Mouse (Mus musculus): Measurements from ENCODE around the gene Anks1b.

The Anks1b gene

GRCm38 (mm10) chr10:90863881-90864598 lies 990.7 kb downstream of the Anks1b start:
- no peak for DNase-seq (ENCODE audit: low spot score)

GRCm38 (mm10) chr10:90864599-90864889 lies 991.2 kb downstream of the Anks1b start:
- no peak for DNase-seq (ENCODE audit: low spot score)

- DNase-seq (ENCODE audit: low spot score): no peak
These were observed 999.9 kb downstream of the Anks1b start for GRCm38 (mm10) chr10:90873204-90873603.

GRCm38 (mm10) chr10:90874166-90874565 lies 1000.9 kb downstream of the Anks1b start:
- DNase-seq (ENCODE audit: low spot score): no peak

GRCm38 (mm10) chr10:90880854-90881560 lies 1007.7 kb downstream of the Anks1b start:
- DNase-seq (ENCODE audit: low spot score): no peak

GRCm38 (mm10) chr10:90889566-90889965 lies 1016.3 kb downstream of the Anks1b start:
- no peak for DNase-seq (ENCODE audit: low spot score)

- DNase-seq (ENCODE audit: low spot score): no peak
These were observed 1019.4 kb downstream of the Anks1b start for GRCm38 (mm10) chr10:90892728-90893127.

GRCm38 (mm10) chr10:90897894-90898293 lies 1024.6 kb downstream of the Anks1b start:
- DNase-seq (ENCODE audit: low spot score): no peak

- DNase-seq (ENCODE audit: low spot score): no peak
These were observed 1030.9 kb downstream of the Anks1b start for GRCm38 (mm10) chr10:90904185-90904584.

- DNase-seq (ENCODE audit: low spot score): no peak
These were observed 1034.1 kb downstream of the Anks1b start for GRCm38 (mm10) chr10:90907381-90907780.

- DNase-seq (ENCODE audit: low spot score): no peak
These were observed 1050.2 kb downstream of the Anks1b start for GRCm38 (mm10) chr10:90923476-90923875.

GRCm38 (mm10) chr10:90933088-90933487 lies 1059.8 kb downstream of the Anks1b start:
- DNase-seq (ENCODE audit: low spot score): no peak

- no peak for DNase-seq (ENCODE audit: low spot score)
These were observed 1061.4 kb downstream of the Anks1b start for GRCm38 (mm10) chr10:90934678-90935077.

- DNase-seq (ENCODE audit: low spot score): no peak
These were observed 1064.6 kb downstream of the Anks1b start for GRCm38 (mm10) chr10:90937721-90938460.

- no peak for DNase-seq (ENCODE audit: low spot score)
These were observed 1067.5 kb downstream of the Anks1b start for GRCm38 (mm10) chr10:90940521-90941520.

- DNase-seq (ENCODE audit: low spot score): no peak
These were observed 1068.8 kb downstream of the Anks1b start for GRCm38 (mm10) chr10:90942001-90942700.

GRCm38 (mm10) chr10:90947043-90947442 lies 1073.7 kb downstream of the Anks1b start:
- DNase-seq (ENCODE audit: low spot score): no peak

- no peak for DNase-seq (ENCODE audit: low spot score)
These were observed 1074.5 kb downstream of the Anks1b start for GRCm38 (mm10) chr10:90947608-90948373.

GRCm38 (mm10) chr10:90953103-90953709 lies 1079.9 kb downstream of the Anks1b start:
- no peak for DNase-seq (ENCODE audit: low spot score)

- no peak for DNase-seq (ENCODE audit: low spot score)
These were observed 1080.5 kb downstream of the Anks1b start for GRCm38 (mm10) chr10:90953821-90954220.
